Mouse (Mus musculus) stomach, embryonic 16.5 days (tissue): ENCODE data around the gene Cryl1. TPM values are rescaled to one million over a fixed set of nuclear protein-coding genes. Genes with fewer than 3 reads are reported as not detected.
A peak's percentile ranks its signal among the peaks of the same experiment; 100 is the strongest.

ENCODE experiments used
- ATAC-seq: fragments of 200-750 bp; cut with Nextera tagmentation; 2 replicates; pipeline ENCODE4 v1.8.0; 2017; ENCODE audit warnings: moderate number of reproducible peaks, moderate TSS enrichment; ENCODE audit not compliant: insufficient read depth, low FRiP score
- H3K27ac ChIP-seq: fragments of 300-500 bp; sonication (generic); 2 replicates; pipeline ENCODE4 v1.5.1; 2014; ENCODE audit warnings: low read length
- H3K27me3 ChIP-seq: fragments of 300-500 bp; sonication (generic); 2 replicates; pipeline ENCODE4 v1.6.1; 2014; ENCODE audit warnings: low read length, control low read depth, mixed read lengths; ENCODE audit not compliant: control insufficient read depth, insufficient read depth
- H3K36me3 ChIP-seq: fragments of 300-500 bp; sonication (generic); 2 replicates; pipeline ENCODE4 v1.6.1; 2014; ENCODE audit warnings: low read length; ENCODE audit not compliant: control insufficient read depth, insufficient read depth
- H3K4me1 ChIP-seq: fragments of 300-500 bp; sonication (generic); 2 replicates; pipeline ENCODE4 v1.6.1; 2014; ENCODE audit warnings: low read length, control low read depth, mixed read lengths; ENCODE audit not compliant: control insufficient read depth, insufficient read depth
- H3K4me2 ChIP-seq: fragments of 300-500 bp; sonication (generic); 2 replicates; pipeline ENCODE4 v1.6.1; 2014; ENCODE audit warnings: low read depth, low read length, mixed read lengths
- H3K4me3 ChIP-seq: fragments of 300-500 bp; sonication (generic); replicated peaks from 2 replicates; pipeline ENCODE4 v1.5.1; 2014; ENCODE audit warnings: mild to moderate bottlenecking, low read length
- H3K9ac ChIP-seq: fragments of 300-500 bp; sonication (generic); 2 replicates; pipeline ENCODE4 v1.6.1; 2014; ENCODE audit warnings: low read length
- H3K9me3 ChIP-seq: fragments of 300-500 bp; sonication (generic); replicated peaks from 2 replicates; pipeline ENCODE4 v1.6.1; 2016; ENCODE audit warnings: low read length, control low read depth; ENCODE audit not compliant: control insufficient read depth
- WGBS: fragments of 180-500 bp; shearing (Covaris S2); extraction: QIAGEN DNeasy Blood & Tissue Kit; methylation state at CpG from one replicate; pipeline ENCODE4 v1.1.7; 2014; 5-methylcytosine and 5-hydroxymethylcytosine counted together
- polyA plus RNA-seq: library from polyadenylated mRNA; unstranded; fragments of >200 nt; fragmentation: Nextera tagmentation; extraction: Ambion mirVana; gene quantifications from 2 replicates; pipeline ENCODE4 v1.2.1, GENCODE M21; 2015

Gene Cryl1
- polyA plus RNA-seq, 1 experiment from 2014 or later = 41.0 TPM

GRCm38 (mm10) chr14:57407039-57407987, 9.0 kb upstream of the Cryl1 start:
- peak overlapping the region; percentile 28 for H3K4me2 ChIP-seq
- H3K9ac ChIP-seq = peak overlapping the region; percentile 42; the same call in 1 of the 2 replicates
- no peak overlapping the region for H3K27ac ChIP-seq
- no peaks in the 10 kb centered on the region for H3K27me3 ChIP-seq
- no peaks in the 10 kb centered on the region for H3K36me3 ChIP-seq
- peak; percentile 76; the same call in 1 of the 2 replicates for ATAC-seq
- H3K9me3 ChIP-seq = no peaks in the 10 kb centered on the region
- 0 out of 2 replicates have a peak, but pooled peaks cover 6% of the 10 kb centered on the region for H3K4me1 ChIP-seq
- 5% methylated on average over 12 of the region's 12 CpGs for WGBS
- no peak overlapping the region for H3K4me3 ChIP-seq

DNA sequence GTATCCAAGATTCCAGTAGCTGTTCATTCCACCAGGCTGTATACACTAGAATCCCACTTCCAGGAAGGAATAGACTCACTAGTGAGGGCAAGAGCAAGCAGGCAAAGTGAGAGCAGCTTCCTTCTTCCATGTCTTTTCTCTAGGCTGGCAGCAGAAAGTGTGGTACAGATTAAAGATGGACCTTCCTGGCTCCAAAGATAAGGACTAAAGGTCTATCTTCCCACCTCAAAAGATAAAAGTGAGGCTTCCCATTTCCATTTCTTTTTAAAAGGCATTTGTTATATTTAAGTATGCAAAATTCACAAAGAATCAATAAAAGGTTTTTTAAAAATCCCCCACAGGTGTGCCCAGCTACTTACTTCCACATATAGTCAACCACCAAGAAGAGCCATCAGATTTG, 4.5 kb upstream of the Cryl1 start:
- no peak for ATAC-seq
- no peak overlapping the region for H3K4me3 ChIP-seq
- 0 out of 2 replicates have a peak, but pooled peaks cover 6% of the 10 kb centered on the region for H3K4me1 ChIP-seq
- no peaks in the 10 kb centered on the region for H3K27me3 ChIP-seq
- H3K36me3 ChIP-seq = no peaks in the 10 kb centered on the region
- H3K9ac ChIP-seq = no peak overlapping the region
- no peak overlapping the region for H3K27ac ChIP-seq
- H3K4me2 ChIP-seq = no peak overlapping the region
- H3K9me3 ChIP-seq = no peaks in the 10 kb centered on the region

DNA sequence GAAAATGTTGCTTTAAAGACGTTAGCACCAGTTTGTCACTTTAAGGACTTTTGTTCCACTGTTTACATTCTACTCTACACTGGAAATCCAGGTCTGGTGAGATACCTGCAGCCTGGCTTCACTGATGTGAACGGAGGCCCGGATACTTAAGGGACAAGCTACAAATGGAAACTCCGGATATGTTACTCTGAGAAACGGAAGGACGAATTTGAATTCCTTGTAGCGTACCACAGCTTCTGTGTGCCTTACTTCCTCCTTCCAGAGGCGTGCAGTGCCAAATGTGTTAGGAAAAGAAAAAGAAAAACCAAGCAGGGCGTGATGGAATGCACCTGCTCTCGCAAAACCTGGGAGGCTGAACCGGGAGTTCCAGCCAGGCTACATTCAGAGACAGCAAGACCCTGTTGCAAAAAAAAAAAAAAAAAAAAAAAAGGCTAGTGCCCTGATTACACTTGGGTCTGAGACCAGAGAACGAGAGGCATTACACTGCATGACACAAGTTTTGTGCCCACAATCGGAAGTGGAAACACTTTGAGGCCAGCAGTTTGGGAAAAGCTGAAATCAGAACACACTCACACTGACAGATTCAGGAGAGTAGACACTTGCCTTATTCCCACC, 591 bp upstream of the Cryl1 start:
- peak overlapping the region; percentile 90 for H3K27ac ChIP-seq
- 5% methylated on average over 13 of the region's 13 CpGs for WGBS
- no peaks in the 10 kb centered on the region for H3K9me3 ChIP-seq
- no peaks in the 10 kb centered on the region for H3K27me3 ChIP-seq
- H3K4me2 ChIP-seq = peak overlapping the region; percentile 91
- peak; percentile 69 for ATAC-seq
- no peaks in the 10 kb centered on the region for H3K36me3 ChIP-seq
- H3K4me1 ChIP-seq = no peaks in the 10 kb centered on the region
- H3K4me3 ChIP-seq = peak overlapping the region; percentile 71
- peak overlapping the region; percentile 73 for H3K9ac ChIP-seq

GRCm38 (mm10) chr14:57397221-57397620, 1.1 kb downstream of the Cryl1 start:
- 0 out of 2 replicates have a peak overlapping the region, but pooled peaks have one; percentile 91 for H3K4me2 ChIP-seq

GRCm38 (mm10) chr14:57395470-57395869, 2.9 kb downstream of the Cryl1 start:
- Histone ChIP-seq H3K9ac (no peak overlapping the region), H3K36me3 (no peaks in the 10 kb centered on the region), H3K4me1 (no peaks in the 10 kb centered on the region), H3K9me3 (no peaks in the 10 kb centered on the region), H3K4me3 (no peak overlapping the region), H3K27ac (no peak overlapping the region), H3K4me2 (no peak overlapping the region), H3K27me3 (no peaks in the 10 kb centered on the region)
- WGBS = 77% methylated on average over 2 of the region's 2 CpGs
- ATAC-seq = no peak

More at GRCm38 (mm10) chr14:57397221-57397620, 1.1 kb downstream of the Cryl1 start:
- WGBS = 83% methylated on average over 5 of the region's 5 CpGs
- Histone ChIP-seq H3K9me3 (no peaks in the 10 kb centered on the region), H3K36me3 (no peaks in the 10 kb centered on the region), H3K27me3 (no peaks in the 10 kb centered on the region), H3K9ac (no peak overlapping the region), H3K4me3 (no peak overlapping the region), H3K4me1 (no peaks in the 10 kb centered on the region), H3K27ac (no peak overlapping the region)
- ATAC-seq = no peak

DNA sequence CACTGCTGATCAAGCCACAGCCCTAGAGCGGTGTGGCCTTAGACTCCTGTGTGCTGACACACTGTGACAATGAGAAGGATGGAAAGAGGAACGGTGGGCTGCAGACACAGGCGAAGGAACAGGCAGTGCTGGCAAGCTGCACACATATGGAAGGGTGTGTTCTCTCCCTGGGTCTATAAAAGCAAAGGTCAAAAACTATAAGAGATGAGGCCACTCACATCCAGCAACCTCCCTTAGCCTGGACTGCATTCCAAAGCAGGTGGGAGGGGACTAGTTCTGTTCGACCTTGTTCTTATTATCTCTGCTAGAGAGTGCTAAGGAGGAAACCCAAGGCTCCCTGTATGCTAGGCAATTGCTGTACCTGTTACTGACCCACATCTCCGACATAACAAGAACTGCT, 6.1 kb downstream of the Cryl1 start:
- peak; percentile 74; the same call in 1 of the 2 replicates for ATAC-seq
- Histone ChIP-seq H3K27ac (no peak overlapping the region), H3K36me3 (no peaks in the 10 kb centered on the region), H3K4me1 (no peaks in the 10 kb centered on the region), H3K4me2 (no peak overlapping the region), H3K4me3 (no peak overlapping the region), H3K27me3 (no peaks in the 10 kb centered on the region), H3K9ac (no peak overlapping the region), H3K9me3 (no peaks in the 10 kb centered on the region)
- WGBS = 49% methylated on average over 5 of the region's 5 CpGs

GRCm38 (mm10) chr14:57391621-57392020, 6.7 kb downstream of the Cryl1 start:
- Histone ChIP-seq H3K9me3 (no peaks in the 10 kb centered on the region), H3K4me2 (no peak overlapping the region), H3K36me3 (no peaks in the 10 kb centered on the region), H3K27me3 (no peaks in the 10 kb centered on the region), H3K27ac (no peak overlapping the region), H3K9ac (no peak overlapping the region), H3K4me3 (no peak overlapping the region), H3K4me1 (peaks cover 6% of the 10 kb centered on the region; the same call in 1 of the 2 replicates)
- ATAC-seq = no peak
- 65% methylated on average over 4 of the region's 4 CpGs for WGBS

DNA sequence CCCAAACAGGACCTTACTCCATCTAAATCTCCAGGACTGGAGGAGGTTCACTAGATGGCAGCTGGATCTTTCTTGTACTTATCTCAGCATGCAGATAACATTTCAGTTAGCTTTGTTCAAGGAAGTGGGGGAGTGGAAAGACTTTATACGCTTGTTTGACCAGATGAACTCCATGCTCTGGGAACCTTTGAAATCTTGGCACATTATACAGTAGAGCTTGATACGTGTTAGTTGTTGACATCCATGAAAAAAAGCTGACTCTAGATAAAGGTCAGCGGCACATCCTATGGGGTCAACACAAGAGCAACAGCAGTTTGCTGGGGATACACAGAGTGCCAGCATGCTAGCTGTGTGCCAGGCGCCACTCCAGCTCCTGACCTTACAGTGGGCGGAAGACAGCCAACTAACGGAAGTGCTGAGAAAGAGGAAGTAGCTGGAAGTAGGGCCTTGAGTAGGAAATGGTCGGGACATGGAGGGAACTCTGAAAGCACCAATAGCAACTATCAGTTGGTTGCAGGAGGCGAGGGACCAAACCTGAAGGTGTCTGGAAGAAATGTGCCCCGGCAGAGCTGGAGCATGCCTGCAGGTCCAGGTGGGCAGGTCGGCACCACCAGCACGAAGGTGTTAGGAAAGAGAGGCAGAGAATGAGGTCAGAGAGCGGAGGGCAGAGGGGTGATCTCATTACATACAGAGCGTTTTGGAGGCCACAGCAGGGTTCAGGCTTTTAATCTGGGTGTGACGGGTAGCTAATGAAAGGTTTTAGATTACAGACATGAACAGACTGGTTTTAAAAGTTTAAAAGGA, 11.4 kb downstream of the Cryl1 start:
- ATAC-seq = peak; percentile 29; the same call in 1 of the 2 replicates
- no peak overlapping the region for H3K4me2 ChIP-seq
- WGBS = 54% methylated on average over 14 of the region's 14 CpGs
- peaks cover 6% of the 10 kb centered on the region; the same call in 1 of the 2 replicates for H3K4me1 ChIP-seq
- H3K9me3 ChIP-seq = no peaks in the 10 kb centered on the region
- no peak overlapping the region for H3K9ac ChIP-seq
- H3K36me3 ChIP-seq = no peaks in the 10 kb centered on the region
- H3K27me3 ChIP-seq = no peaks in the 10 kb centered on the region
- H3K4me3 ChIP-seq = no peak overlapping the region
- peak overlapping the region; percentile 15; the same call in 1 of the 2 replicates for H3K27ac ChIP-seq
